Mouse (Mus musculus) common myeloid progenitor, adult 5-6 weeks (primary cell): ENCODE results near the gene Usp48. TPM values are rescaled to one million over a fixed set of nuclear protein-coding genes. Genes with fewer than 3 reads are reported as not detected.

ENCODE experiments used
- ATAC-seq: replicated peaks from 2 replicates; pipeline ENCODE4 v1.8.0; 2016; ENCODE audit warnings: low read depth, mild to moderate bottlenecking, moderate TSS enrichment, inconsistent platforms; ENCODE audit not compliant: poor library complexity, severe bottlenecking
- total RNA-seq: library from RNA; stranded (forward); fragments of 200-1000, 187-1606 nt; gene quantifications from 2 replicates; pipeline ENCODE4 v1.2.3, GENCODE M21; 2017

The Usp48 gene
- total RNA-seq, 1 experiment from 2014 or later, result 164 TPM

GRCm38 (mm10) chr4:137607023-137607422, 13.5 kb downstream of the Usp48 start:
- ATAC-seq, result no peak

GRCm38 (mm10) chr4:137609281-137609680, 15.7 kb downstream of the Usp48 start:
- ATAC-seq, result peak; percentile 19

GRCm38 (mm10) chr4:137609702-137610101, 16.1 kb downstream of the Usp48 start:
- ATAC-seq, result peak; percentile 94

GRCm38 (mm10) chr4:137610256-137610655, 16.7 kb downstream of the Usp48 start:
- peak; percentile 10 for ATAC-seq

- no peak for ATAC-seq
Observed at GRCm38 (mm10) chr4:137622847-137623246, 29.3 kb downstream of the Usp48 start.

- ATAC-seq, result no peak
Observed at GRCm38 (mm10) chr4:137627476-137628235, 34.1 kb downstream of the Usp48 start.

GRCm38 (mm10) chr4:137628400-137628799, 34.8 kb downstream of the Usp48 start:
- no peak for ATAC-seq

- ATAC-seq, result no peak
Observed at GRCm38 (mm10) chr4:137629354-137629753, 35.8 kb downstream of the Usp48 start.

GRCm38 (mm10) chr4:137630153-137630552, 36.6 kb downstream of the Usp48 start:
- no peak for ATAC-seq

GRCm38 (mm10) chr4:137631596-137631995, 38.0 kb downstream of the Usp48 start:
- no peak for ATAC-seq

- ATAC-seq, result peak; percentile 29
Observed at GRCm38 (mm10) chr4:137633394-137633793, 39.8 kb downstream of the Usp48 start.

GRCm38 (mm10) chr4:137636597-137636996, 43.0 kb downstream of the Usp48 start:
- ATAC-seq, result no peak

- ATAC-seq, result no peak
Observed at GRCm38 (mm10) chr4:137641556-137641955, 48.0 kb downstream of the Usp48 start.

- no peak for ATAC-seq
Observed at GRCm38 (mm10) chr4:137642101-137642500, 48.5 kb downstream of the Usp48 start.

GRCm38 (mm10) chr4:137643459-137643858, 49.9 kb downstream of the Usp48 start:
- 0 out of 2 replicates have a peak, but pooled peaks have one; percentile 32 for ATAC-seq

- no peak for ATAC-seq
Observed at GRCm38 (mm10) chr4:137646262-137646661, 52.7 kb downstream of the Usp48 start.

GRCm38 (mm10) chr4:137647648-137648047, 54.1 kb downstream of the Usp48 start:
- no peak for ATAC-seq

- no peak for ATAC-seq
Observed at GRCm38 (mm10) chr4:137648230-137648629, 54.7 kb downstream of the Usp48 start.

- no peak for ATAC-seq
Observed at GRCm38 (mm10) chr4:137650912-137651311, 57.4 kb downstream of the Usp48 start.

GRCm38 (mm10) chr4:137652835-137653346, 59.3 kb downstream of the Usp48 start:
- no peak for ATAC-seq

GRCm38 (mm10) chr4:137655241-137656031, 61.9 kb downstream of the Usp48 start:
- no peak for ATAC-seq
